Mouse (Mus musculus) heart, postnatal 0 days (tissue): Measurements from ENCODE around the gene Snrk.

Experiments used
- CTCF ChIP-seq: IDR thresholded peaks from 2 replicates; pipeline ENCODE4 v1.5.1; 2016; ENCODE audit warnings: antibody characterized with exemption, control low read depth, low read depth
- EP300 ChIP-seq: IDR thresholded peaks from 2 replicates; pipeline ENCODE4 v1.6.1; 2016; ENCODE audit warnings: antibody characterized with exemption, low read depth

- TF ChIP-seq CTCF (no peak), EP300 (no peak)
These were observed 6.1 kb downstream of the Snrk start for GRCm38 (mm10) chr9:122123181-122123580.
